Mouse (Mus musculus) G1E (cell line): Measurements from ENCODE around the gene Ptprm.

ENCODE experiments used
- CTCF ChIP-seq: IDR thresholded peaks from 2 replicates; pipeline ENCODE4 v1.5.1; 2012; ENCODE audit warnings: low read depth, low read length, inconsistent platforms, mixed read lengths
- TAL1 ChIP-seq: conservative IDR thresholded peaks from 2 replicates; pipeline ENCODE4 v1.6.1; 2012; ENCODE audit warnings: low read depth, low read length, inconsistent platforms, mixed read lengths

GRCm38 (mm10) chr17:67054202-67054601 lies 300.1 kb downstream of the Ptprm start:
- TF ChIP-seq CTCF (no peak), TAL1 (no peak)
